ENCODE assay signal across 8 mouse cellular contexts in the genomic region with DNA sequence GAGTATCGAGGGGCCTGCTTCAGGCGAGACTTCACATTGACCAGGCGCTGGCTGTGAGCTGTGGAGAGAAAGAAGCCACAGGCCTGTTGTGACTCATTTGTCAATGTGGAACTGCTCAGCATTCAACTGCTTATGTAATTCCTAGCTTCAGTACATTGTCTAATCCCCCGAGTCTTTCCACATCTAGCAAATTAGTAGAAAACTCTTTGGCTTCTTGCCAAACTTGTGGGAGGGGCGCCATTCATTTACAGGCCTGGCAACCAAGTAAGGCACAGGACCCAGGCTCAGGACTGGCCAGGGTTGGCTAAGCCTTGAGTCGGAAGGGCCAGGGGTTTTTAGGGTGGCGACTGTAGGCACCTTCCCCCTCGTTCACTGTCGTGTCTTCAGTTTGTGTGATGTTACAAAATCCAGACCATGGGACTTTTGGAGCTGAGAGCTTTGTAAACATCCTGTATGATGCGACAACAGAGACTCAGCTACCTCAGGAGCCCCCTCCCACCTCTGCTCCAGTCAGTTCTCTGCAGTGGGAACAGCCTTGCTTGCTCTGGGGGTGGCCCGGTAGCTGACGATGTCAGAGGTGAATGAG.
A peak's percentile ranks its signal among the peaks of the same experiment; 100 is the strongest.
DNase-seq lines count a peak whose midpoint lies in the region; ATAC-seq and TF ChIP-seq lines count a peak whose summit lies in the region.
"Had no signal": no experiment of that assay in that cellular context is flagged by ENCODE, and none has a peak within 500 bp of the region (broad histone marks: within the 10 kb centered on the region; RNA-seq: fewer than 3 reads in every experiment).

No protein-coding gene starts in this region.

- no peaks in the 10 kb centered on the region for H3K27me3 ChIP-seq in forebrain, embryonic 13.5 days
- H3K27me3 ChIP-seq in heart, postnatal 0 days (ENCODE audit: control insufficient read depth, insufficient read depth, low read length), result no peaks in the 10 kb centered on the region
- H3K27me3 ChIP-seq: limb, embryonic 12.5 days had no signal

- H3K36me3 ChIP-seq in forebrain, embryonic 13.5 days (ENCODE audit: poor library complexity, severe bottlenecking), result peaks cover 71% of the 10 kb centered on the region
- peaks cover 27% of the 10 kb centered on the region for H3K36me3 ChIP-seq in heart, postnatal 0 days (replicated peaks; ENCODE audit: control insufficient read depth, insufficient read depth, low read length)

- ATAC-seq in forebrain, embryonic 13.5 days, result peak; percentile 84
- ATAC-seq in heart, postnatal 0 days (ENCODE audit: insufficient read depth, low read depth), result peak; percentile 33; the same call in 1 of the 2 replicates

- intact Hi-C loops in left cerebral cortex, postnatal 14 days (cut with DNase I), result no loop called here

- no peak overlapping the region for H3K9ac ChIP-seq in forebrain, embryonic 13.5 days
- no peak overlapping the region for H3K9ac ChIP-seq in heart, postnatal 0 days (replicated peaks; ENCODE audit: low read depth, low read length)
- H3K9ac ChIP-seq: limb, embryonic 12.5 days had no signal

- H3K27ac ChIP-seq in forebrain, embryonic 13.5 days, result peak overlapping the region; percentile 59
- no peak overlapping the region for H3K27ac ChIP-seq in heart, postnatal 0 days (ENCODE audit: low read depth)
- H3K27ac ChIP-seq: limb, embryonic 12.5 days had no signal

- peak; percentile 31 for DNase-seq in urinary bladder, postnatal 25 days (ENCODE audit: low spot score)
- no peak for DNase-seq in urinary bladder, postnatal 10 days (ENCODE audit: low spot score)
- DNase-seq in heart, postnatal 0 days (ENCODE audit: low spot score), result peak; percentile 16
- DNase-seq in left cerebral cortex, postnatal 14 days (ENCODE audit: low spot score in 2 of 2), result peak; percentile 71 to 86
- DNase-seq in right cerebral cortex, postnatal 36 days (ENCODE audit: low spot score in 2 of 2), result peak; percentile 52 to 72
- no peak for DNase-seq in thymus, postnatal 10 days (ENCODE audit: low spot score in 2 of 2)

- H3K4me2 ChIP-seq in forebrain, embryonic 13.5 days, result no peak overlapping the region
- H3K4me2 ChIP-seq in heart, postnatal 0 days (ENCODE audit: low read depth, low read length), result no peak overlapping the region
- H3K4me2 ChIP-seq: limb, embryonic 12.5 days had no signal

- WGBS in forebrain, embryonic 13.5 days, result 38% methylated on average over 12 of the region's 12 CpGs
- WGBS in heart, postnatal 0 days, result 56% methylated on average over 12 of the region's 12 CpGs

- TF ChIP-seq CTCF in heart, postnatal 0 days (IDR thresholded peaks at IDR 0.05; ENCODE audit: low read depth), result no peak

- H3K4me1 ChIP-seq in forebrain, embryonic 13.5 days, result peaks cover 25% of the 10 kb centered on the region
- no peaks in the 10 kb centered on the region for H3K4me1 ChIP-seq in heart, postnatal 0 days (ENCODE audit: control insufficient read depth, insufficient read depth)

- H3K4me3 ChIP-seq in forebrain, embryonic 13.5 days, result no peak overlapping the region
- no peak overlapping the region for H3K4me3 ChIP-seq in heart, postnatal 0 days (ENCODE audit: low read depth, low read length)
- H3K4me3 ChIP-seq: limb, embryonic 12.5 days had no signal

- H3K9me3 ChIP-seq in forebrain, embryonic 13.5 days (replicated peaks), result no peaks in the 10 kb centered on the region
- H3K9me3 ChIP-seq in heart, postnatal 0 days (replicated peaks; ENCODE audit: control insufficient read depth, low read length), result no peaks in the 10 kb centered on the region
- H3K9me3 ChIP-seq: limb, embryonic 12.5 days had no signal

- TF ChIP-seq EP300 in heart, postnatal 0 days (IDR thresholded peaks at IDR 0.05; ENCODE audit: low read depth), result no peak

Comparison
In these comparisons a context has a peak if more than half of its experiments do, and no peak if none do; other contexts are left out.
1. DNase-seq: peak in urinary bladder, postnatal 25 days (single experiment), heart, postnatal 0 days (single experiment), left cerebral cortex, postnatal 14 days (2 of 2) and right cerebral cortex, postnatal 36 days (2 of 2); none in urinary bladder, postnatal 10 days (single experiment) and thymus, postnatal 10 days (0 of 2).